19 mouse cellular contexts compared by ENCODE assay signal in genomic region chr9:34604931-34605330, GRCm38 (mm10).
DNase-seq lines count a peak whose midpoint lies in the region; ATAC-seq lines count a peak whose summit lies in the region.
"Had no signal": no experiment of that assay in that cellular context is flagged by ENCODE, and none has a peak within 500 bp of the region (broad histone marks: within the 10 kb centered on the region; RNA-seq: fewer than 3 reads in every experiment).

No protein-coding gene starts in this region.

- peaks cover 19% of the 10 kb centered on the region for H3K4me1 ChIP-seq in forebrain, embryonic 15.5 days
- no peaks in the 10 kb centered on the region for H3K4me1 ChIP-seq in forebrain, embryonic 10.5 days
- H3K4me1 ChIP-seq: embryonic facial prominence, embryonic 10.5 days; liver, embryonic 15.5 days; midbrain, embryonic 15.5 days had no signal

- ATAC-seq in forebrain, embryonic 15.5 days (replicated peaks): no peak
- ATAC-seq: hindbrain, embryonic 16.5 days; intestine, postnatal 0 days; midbrain, embryonic 15.5 days had no signal

- no peaks in the 10 kb centered on the region for H3K36me3 ChIP-seq in forebrain, embryonic 15.5 days
- H3K36me3 ChIP-seq in forebrain, embryonic 10.5 days (replicated peaks): no peaks in the 10 kb centered on the region
- H3K36me3 ChIP-seq: embryonic facial prominence, embryonic 10.5 days; liver, embryonic 15.5 days; midbrain, embryonic 15.5 days; neural tube, embryonic 15.5 days had no signal

- intact Hi-C loops in heart, postnatal 36 days (cut with DNase I): no loop called here

- no peak overlapping the region for H3K4me2 ChIP-seq in forebrain, embryonic 15.5 days (replicated peaks)
- H3K4me2 ChIP-seq: heart, embryonic 11.5 days; liver, embryonic 15.5 days; midbrain, embryonic 15.5 days; neural tube, embryonic 15.5 days had no signal

- 73% methylated on average over 4 of the region's 4 CpGs for WGBS in forebrain, embryonic 15.5 days
- WGBS in forebrain, embryonic 10.5 days: 86% methylated on average over 4 of the region's 4 CpGs

- H3K9me3 ChIP-seq in forebrain, embryonic 15.5 days: no peaks in the 10 kb centered on the region
- no peaks in the 10 kb centered on the region for H3K9me3 ChIP-seq in forebrain, embryonic 10.5 days
- H3K9me3 ChIP-seq: embryonic facial prominence, embryonic 10.5 days; liver, embryonic 15.5 days; midbrain, embryonic 15.5 days; neural tube, embryonic 15.5 days had no signal

- no peaks in the 10 kb centered on the region for H3K27me3 ChIP-seq in forebrain, embryonic 15.5 days
- no peaks in the 10 kb centered on the region for H3K27me3 ChIP-seq in forebrain, embryonic 10.5 days (ENCODE audit: poor library complexity, severe bottlenecking)
- H3K27me3 ChIP-seq: liver, embryonic 15.5 days; midbrain, embryonic 15.5 days; neural tube, embryonic 15.5 days had no signal

- no peak overlapping the region for H3K4me3 ChIP-seq in forebrain, embryonic 15.5 days
- H3K4me3 ChIP-seq in forebrain, embryonic 10.5 days: no peak overlapping the region
- H3K4me3 ChIP-seq: embryonic facial prominence, embryonic 10.5 days; liver, embryonic 15.5 days; midbrain, embryonic 15.5 days; neural tube, embryonic 15.5 days had no signal

- H3K9ac ChIP-seq in forebrain, embryonic 15.5 days (replicated peaks): no peak overlapping the region
- H3K9ac ChIP-seq: liver, embryonic 15.5 days; midbrain, embryonic 15.5 days; neural tube, embryonic 15.5 days had no signal

- peak overlapping the region; percentile 9; the same call in 1 of the 2 replicates for H3K27ac ChIP-seq in forebrain, embryonic 15.5 days (replicated peaks)
- no peak overlapping the region for H3K27ac ChIP-seq in forebrain, embryonic 10.5 days
- H3K27ac ChIP-seq: embryonic facial prominence, embryonic 10.5 days; liver, embryonic 15.5 days; midbrain, embryonic 15.5 days; neural tube, embryonic 15.5 days had no signal

- DNase-seq in forebrain, embryonic 10.5 days (ENCODE audit: extremely low spot score, low spot score): no peak
- peak; percentile 28 for DNase-seq in lung, postnatal 36 days
- DNase-seq in lung, postnatal 10 days: no peak
- DNase-seq in gonadal fat pad, adult 2 months (ENCODE audit: low read depth): peak; percentile 33
- no peak for DNase-seq in heart, postnatal 36 days
- no peak for DNase-seq in thymus, adult 18-20 months
- DNase-seq: B cell, adult 2 months; cerebellum, adult 8-10 months; gastrocnemius, postnatal 25 days; heart, postnatal 14 days; right cerebral cortex, postnatal 25 days had no signal

Comparison
In these comparisons a context has a peak if more than half of its experiments do, and no peak if none do; other contexts are left out.
1. DNase-seq: peak in lung, postnatal 36 days (single experiment) and gonadal fat pad, adult 2 months (single experiment); none in forebrain, embryonic 10.5 days (single experiment), lung, postnatal 10 days (single experiment), heart, postnatal 36 days (0 of 2) and thymus, adult 18-20 months (0 of 2).